Mouse (Mus musculus): ENCODE measurements at regions not wholly inside any gene's neighbourhood (a gene's known extent, or its start where the extent isn't known, plus 50 kb on each side); places are given as distances from the start of the nearest gene placed in this dataset.
"Not testable (repeated sequence)": the region's sequence is repeated elsewhere in the genome, so short reads cannot be mapped to it uniquely, and the experiment has no call there.

DNA sequence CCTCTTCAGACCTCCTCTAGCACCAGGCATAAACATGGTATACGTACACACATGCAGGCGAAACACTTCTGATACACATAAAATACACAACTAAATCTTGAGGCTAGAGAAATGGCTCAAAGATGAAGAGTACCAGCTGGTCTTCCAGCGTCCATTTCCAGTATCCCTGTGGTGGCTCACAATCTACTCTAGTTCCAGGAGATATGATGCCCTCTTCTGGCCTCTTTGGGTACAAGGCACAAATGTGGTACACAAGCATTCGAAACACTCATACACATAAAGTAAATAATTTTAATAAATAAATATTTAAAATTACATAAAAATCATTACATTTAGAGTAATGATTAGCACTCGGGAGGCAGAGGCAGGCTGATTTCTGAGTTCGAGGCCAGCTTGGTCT is 50.7 kb upstream of the Rabgap1l start:
- no peak for DNase-seq (ENCODE audit: low spot score in 2 of 2)

GRCm38 (mm10) chr1:160844709-160845108 is 51.7 kb upstream of the Rabgap1l start:
- not testable (repeated sequence) for DNase-seq (ENCODE audit: low spot score in 2 of 2)

GRCm38 (mm10) chr1:160850674-160851073 is 55.5 kb upstream of the Rc3h1 start:
- DNase-seq (ENCODE audit: low spot score in 2 of 2): no peak

- no peak for DNase-seq (ENCODE audit: low spot score in 2 of 2)
Observed at GRCm38 (mm10) chr1:160854410-160854809, 51.8 kb upstream of the Rc3h1 start.

- DNase-seq (ENCODE audit: low spot score in 2 of 2): no peak
Observed at GRCm38 (mm10) chr1:160855411-160855810, 50.8 kb upstream of the Rc3h1 start.

DNA sequence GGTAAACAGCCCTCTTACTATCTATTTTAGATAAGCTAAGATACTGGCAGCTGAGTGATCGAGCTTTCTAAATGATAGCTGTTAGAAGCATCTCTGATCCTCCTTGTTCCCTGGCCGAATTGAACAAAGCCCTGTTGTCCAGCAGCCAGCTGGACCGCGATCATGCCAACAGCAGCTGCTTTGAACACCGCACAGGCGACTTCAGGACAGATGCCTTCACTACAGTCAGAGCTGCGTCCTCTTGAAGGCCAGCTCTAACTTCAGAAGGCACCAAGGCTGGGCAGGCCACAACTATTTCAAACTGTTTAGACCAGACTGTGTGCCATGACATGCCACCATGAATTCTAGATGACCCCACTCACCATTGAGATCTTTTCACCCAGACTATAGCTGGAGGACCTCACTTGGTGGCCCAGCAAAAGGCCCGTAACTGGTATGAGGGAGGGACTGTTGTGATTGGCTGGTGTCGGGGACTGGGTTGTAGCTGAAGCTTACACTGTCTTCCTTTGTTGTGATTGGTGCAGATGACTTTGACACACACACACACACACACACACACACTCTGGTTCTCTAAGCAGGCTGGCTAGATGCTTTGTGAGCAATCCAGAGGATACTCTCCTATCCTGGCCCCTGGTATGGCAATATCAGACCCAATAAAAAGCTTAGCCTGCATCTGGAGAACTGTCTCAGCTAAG is 50.1 kb upstream of the Rc3h1 start:
- DNase-seq (ENCODE audit: low spot score in 2 of 2): peak; percentile 23 to 54

All from left cerebral cortex, adult 8-10 months (tissue).